Mouse (Mus musculus) cerebellum, adult 8-10 months (tissue): Measurements from ENCODE around the gene Gnb5.

ENCODE experiments used
- DNase-seq: peaks from one replicate; pipeline ENCODE4 v3.0.0; 2022

Gnb5 gene

DNA sequence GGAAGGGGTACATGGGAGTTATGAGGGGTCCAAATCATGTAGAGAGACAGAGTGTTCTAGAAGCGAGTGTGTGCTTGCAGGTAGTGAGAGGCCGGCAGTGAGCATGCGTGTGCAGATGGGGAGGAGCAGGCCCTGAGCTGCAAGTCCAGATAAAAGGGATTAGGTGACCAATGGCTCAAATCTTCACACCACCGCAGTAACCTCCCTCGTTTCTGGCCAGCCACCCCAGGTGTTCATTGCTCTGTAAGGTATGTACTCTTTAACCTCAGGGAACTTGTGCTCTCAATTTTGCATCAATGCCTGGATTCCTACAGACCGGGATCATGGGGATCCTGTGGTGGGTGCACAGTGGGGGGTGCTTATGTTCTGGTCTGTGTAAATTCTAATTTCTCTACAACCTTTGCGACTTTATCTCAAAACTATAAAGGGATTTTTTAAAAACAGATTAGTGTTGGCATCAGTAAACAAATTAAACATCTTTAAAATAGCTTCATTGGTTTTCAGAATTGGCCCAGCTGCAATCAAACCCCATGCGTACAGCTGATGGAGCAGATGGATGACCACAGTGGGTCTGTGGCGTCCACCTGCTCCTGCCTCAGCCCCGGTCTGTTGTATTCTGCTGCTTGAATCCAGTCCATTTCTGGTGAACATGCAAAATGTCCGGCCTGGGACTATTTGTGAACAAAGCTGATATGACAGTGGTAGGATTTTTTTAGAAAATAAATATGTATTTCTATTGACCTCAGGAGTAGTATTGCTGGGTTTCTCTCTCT is at the start of gene Gnb5:
Gnb5 (plus strand) TSS at position 163 of the 773 bp plus-strand sequence.
- peak; percentile 88 for DNase-seq

GRCm38 (mm10) chr9:75258792-75259191 is 47.3 kb upstream of the Gnb5 start:
- no peak for DNase-seq

GRCm38 (mm10) chr9:75259656-75260055 is 46.4 kb upstream of the Gnb5 start:
- DNase-seq = no peak

- DNase-seq = no peak
Measured at GRCm38 (mm10) chr9:75261332-75261872, 44.7 kb upstream of the Gnb5 start.

DNA sequence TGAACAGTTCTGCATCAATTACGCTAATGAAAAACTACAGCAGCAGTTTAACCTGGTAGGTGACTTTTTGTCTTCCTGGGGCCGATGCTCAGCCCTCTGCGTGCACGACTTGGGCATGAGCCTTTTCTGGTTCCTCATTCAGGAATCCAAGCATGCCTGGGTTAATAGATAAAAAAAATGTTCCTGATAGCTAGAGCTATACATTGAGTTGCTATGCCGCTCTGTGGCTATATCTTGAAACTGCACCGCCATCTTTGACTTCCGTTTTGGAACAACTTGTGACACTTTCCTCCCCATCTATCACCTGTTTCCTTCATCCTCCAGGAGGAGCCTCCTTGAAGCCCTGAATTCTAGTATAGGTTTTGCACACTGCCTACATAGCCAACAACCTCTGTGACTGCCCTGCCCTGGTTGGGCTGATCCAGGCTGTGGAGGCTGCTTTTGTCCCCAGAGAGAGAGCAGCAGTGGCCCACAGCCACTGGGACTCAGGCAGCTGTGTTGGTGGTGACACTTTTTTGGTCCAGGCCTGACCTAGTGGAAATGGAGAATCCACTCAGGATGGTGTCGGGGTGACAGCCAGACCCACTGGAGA is 43.8 kb upstream of the Gnb5 start:
- no peak for DNase-seq

DNA sequence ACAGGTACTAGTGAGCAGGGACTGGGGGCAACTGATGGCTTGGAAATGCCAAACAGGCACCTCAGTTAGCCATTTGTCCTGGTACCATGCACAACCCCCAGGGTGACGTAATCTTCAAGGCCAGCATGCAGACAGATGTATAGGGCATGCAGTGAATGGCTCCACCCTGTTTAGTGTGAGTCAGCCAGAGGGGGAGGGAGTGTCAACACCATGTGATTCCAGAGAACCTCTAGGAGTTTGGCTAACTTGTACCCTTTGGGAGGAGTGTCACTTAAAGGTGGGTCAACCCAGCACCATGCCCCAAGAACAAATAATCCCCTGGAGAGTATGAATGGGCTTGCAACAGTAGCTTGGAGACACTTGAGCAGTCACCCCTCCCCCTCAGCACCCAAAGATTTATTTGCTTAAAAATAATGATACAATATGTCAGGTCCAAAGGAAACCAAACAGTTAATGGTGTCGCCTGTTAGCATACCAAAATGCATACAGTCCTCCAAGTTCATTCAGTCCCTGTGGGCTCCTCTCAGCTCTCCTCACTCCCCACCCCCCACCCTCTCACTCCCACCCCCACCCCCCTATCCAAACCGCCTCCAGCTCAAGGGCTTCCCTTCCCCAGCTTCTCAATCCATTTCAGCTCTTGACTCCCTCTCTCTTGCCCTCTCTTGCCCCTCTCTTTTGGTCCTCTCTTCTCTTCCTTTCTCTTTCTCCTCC is 41.9 kb upstream of the Gnb5 start:
- DNase-seq = no peak

GRCm38 (mm10) chr9:75267147-75267546 is 38.9 kb upstream of the Gnb5 start:
- no peak for DNase-seq

- DNase-seq = no peak
Measured at GRCm38 (mm10) chr9:75270382-75270781, 35.7 kb upstream of the Gnb5 start.

- no peak for DNase-seq
Measured at GRCm38 (mm10) chr9:75271539-75271938, 34.5 kb upstream of the Gnb5 start.

GRCm38 (mm10) chr9:75273646-75274045 is 32.4 kb upstream of the Gnb5 start:
- DNase-seq = no peak

DNA sequence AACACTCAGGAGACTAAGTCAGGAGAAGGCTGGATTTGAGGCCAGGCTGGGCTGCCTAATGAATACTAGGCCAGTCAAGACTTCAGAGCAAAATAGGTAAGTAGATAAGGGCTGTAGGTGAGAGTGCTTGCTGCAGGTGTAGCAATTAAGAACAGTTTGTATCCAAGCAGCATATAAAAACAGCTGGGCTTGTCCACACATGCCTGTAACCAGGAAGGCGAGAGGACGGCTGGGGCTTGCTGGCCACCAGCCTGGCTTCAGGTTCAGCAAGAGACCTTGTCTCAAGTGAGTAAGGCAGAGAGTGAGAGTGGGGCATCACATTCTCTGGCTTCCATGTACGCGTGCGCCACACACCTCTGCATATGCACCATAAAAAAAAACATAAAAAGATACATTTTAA is 31.6 kb upstream of the Gnb5 start:
- no peak for DNase-seq

DNA sequence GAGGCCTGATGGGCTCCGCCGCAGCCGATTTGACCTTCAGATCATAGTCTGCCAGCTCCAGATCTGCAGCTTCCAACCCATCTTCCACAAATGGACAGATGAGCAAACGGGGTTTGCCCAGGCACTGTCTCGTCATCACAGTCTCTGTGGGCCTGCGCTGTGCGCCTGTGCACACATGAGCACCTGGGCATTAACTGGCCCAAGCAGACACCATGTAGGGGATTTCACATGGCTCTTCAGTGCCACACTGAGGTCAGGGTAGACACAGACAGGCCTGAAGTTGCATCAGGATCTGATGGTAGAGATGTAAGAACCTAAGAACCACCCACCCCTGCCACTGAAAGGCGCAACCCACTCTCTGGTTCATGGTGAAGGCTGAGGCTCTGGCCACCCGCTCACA is 31.0 kb upstream of the Gnb5 start:
- DNase-seq = no peak

GRCm38 (mm10) chr9:75280814-75281213 is 25.3 kb upstream of the Gnb5 start:
- DNase-seq = peak; percentile 51

DNA sequence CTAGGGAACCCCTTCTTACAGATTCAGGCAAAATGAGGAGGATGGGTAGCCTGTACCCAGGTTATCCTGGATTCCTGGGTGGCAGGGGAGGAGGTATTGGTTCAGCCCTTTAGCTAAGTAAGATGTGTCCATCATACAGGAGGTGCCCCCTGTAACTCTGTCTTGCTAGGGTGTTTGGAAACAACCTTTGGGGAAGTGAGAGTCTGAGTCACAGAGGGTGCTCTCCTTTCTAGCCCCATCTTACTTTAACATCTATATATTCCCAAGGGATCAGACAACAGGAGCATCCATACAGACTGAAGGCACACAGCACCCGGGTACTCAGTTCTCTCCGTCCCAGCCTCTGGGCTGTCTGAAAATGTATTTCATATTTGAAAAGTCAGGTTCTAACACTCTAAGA is 23.9 kb upstream of the Gnb5 start:
- no peak for DNase-seq

- DNase-seq = peak; percentile 77
Measured at GRCm38 (mm10) chr9:75282830-75283229, 23.3 kb upstream of the Gnb5 start.

- peak; percentile 75 for DNase-seq
Measured at GRCm38 (mm10) chr9:75283636-75284035, 22.5 kb upstream of the Gnb5 start.

DNA sequence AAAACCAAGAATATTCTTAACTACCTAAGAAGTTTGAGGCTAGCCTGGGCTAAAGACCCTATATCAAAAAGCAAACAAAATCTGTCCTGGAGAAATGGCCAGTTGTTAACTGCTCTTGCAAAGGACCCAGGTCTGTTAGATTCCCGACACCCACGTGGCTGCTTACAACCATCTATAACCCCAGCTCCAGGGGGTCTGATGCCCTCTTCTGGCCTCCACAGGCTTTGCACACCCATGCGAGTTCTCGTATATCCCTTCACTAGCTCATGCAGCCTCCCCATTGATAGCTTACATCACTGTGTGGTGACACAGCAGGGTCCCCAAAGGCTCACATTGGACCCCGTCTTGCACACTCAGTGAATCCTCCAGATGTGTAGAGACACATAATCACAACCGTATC is 20.7 kb upstream of the Gnb5 start:
- no peak for DNase-seq

GRCm38 (mm10) chr9:75287636-75288035 is 18.5 kb upstream of the Gnb5 start:
- no peak for DNase-seq

DNA sequence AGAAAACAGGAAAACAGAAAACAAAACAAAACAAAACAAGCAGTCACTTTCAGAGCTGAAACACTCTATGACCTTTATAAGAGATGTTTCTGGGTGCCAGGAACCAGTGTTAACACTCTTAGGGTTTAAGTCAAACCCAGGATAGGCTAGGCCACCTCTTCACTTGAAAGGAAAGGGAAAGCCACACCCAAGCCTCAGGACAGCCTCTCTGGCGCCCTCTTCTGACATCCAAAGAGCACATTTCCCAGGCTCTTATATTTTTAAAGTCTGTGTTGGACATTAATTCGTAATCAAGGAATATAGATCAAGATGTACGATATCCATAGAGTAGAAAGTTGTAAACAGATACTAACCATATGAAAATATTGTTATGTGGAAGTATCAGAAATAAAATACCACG is 16.5 kb upstream of the Gnb5 start:
- no peak for DNase-seq

- no peak for DNase-seq
Measured at GRCm38 (mm10) chr9:75299342-75299741, 6.7 kb upstream of the Gnb5 start.

GRCm38 (mm10) chr9:75303033-75303432 is 3.1 kb upstream of the Gnb5 start:
- no peak for DNase-seq

DNA sequence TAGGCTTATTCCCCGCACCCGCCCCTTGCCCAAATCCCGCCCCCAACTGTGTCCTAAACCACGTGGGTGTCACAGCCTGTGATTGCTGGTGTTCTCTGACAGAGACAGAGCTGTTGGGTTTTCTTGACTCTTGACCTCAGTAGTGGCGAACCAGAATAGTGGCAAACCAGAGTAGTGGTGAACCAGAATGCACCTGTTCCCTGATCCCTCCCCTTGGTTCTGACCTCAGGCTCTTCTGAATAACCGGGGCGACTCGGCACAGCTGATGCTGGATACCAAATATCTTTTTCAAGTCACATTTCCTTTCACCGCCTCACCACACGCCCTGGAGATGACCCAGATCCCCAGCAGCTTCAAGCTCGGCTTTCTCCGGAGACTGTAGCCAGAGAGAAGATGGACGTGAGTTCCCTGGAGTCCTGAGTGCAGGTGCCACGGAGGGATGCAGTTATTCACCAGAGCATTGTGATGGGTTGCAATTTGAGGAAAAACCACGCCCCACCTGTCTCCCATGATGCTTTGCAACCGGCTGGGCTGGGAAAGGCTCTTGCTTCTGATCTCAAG is 2.3 kb upstream of the Gnb5 start:
- DNase-seq = peak; percentile 41

GRCm38 (mm10) chr9:75304286-75304685 is 1.8 kb upstream of the Gnb5 start:
- DNase-seq = no peak
